Mouse (Mus musculus) heart, adult 2 months (tissue): ENCODE results near the gene Efr3b. TPM values are rescaled to one million over a fixed set of nuclear protein-coding genes. Genes with fewer than 3 reads are reported as not detected.
A peak's percentile ranks its signal among the peaks of the same experiment; 100 is the strongest.
"Not testable (repeated sequence)": the region's sequence is repeated elsewhere in the genome, so short reads cannot be mapped to it uniquely, and the experiment has no call there.

Experiments used
- DNase-seq, 2 experiments: peaks; one replicate each; pipeline ENCODE4 v3.0.0; 2021
- H3K27ac ChIP-seq: fragments of 200-600 bp; 2 replicates; pipeline ENCODE4 v1.8.1; 2022
- H3K27me3 ChIP-seq: fragments of 200-500 bp; 2 replicates; pipeline ENCODE4 v1.6.1; 2012; ENCODE audit warnings: mild to moderate bottlenecking, low read length, inconsistent platforms, mixed read lengths; ENCODE audit not compliant: control insufficient read depth, insufficient read depth
- H3K36me3 ChIP-seq: fragments of 200-500 bp; 2 replicates; pipeline ENCODE4 v1.6.1; 2012; ENCODE audit warnings: low read length, inconsistent platforms; ENCODE audit not compliant: control insufficient read depth, insufficient read depth
- H3K4me1 ChIP-seq: fragments of 200-500 bp; 2 replicates; pipeline ENCODE4 v1.6.1; 2011; ENCODE audit warnings: low read length; ENCODE audit not compliant: control insufficient read depth, insufficient read depth
- H3K4me3 ChIP-seq: fragments of 200-600 bp; 2 replicates; pipeline ENCODE4 v1.8.1; 2022
- H3K79me2 ChIP-seq: fragments of 200-500 bp; replicated peaks from 2 replicates; pipeline ENCODE4 v1.6.1; 2012; ENCODE audit warnings: mild to moderate bottlenecking, inconsistent platforms, low read length, moderate library complexity, mixed read lengths; ENCODE audit not compliant: control insufficient read depth, insufficient read depth
- H3K9ac ChIP-seq: fragments of 200-500 bp; 2 replicates; pipeline ENCODE4 v1.6.1; 2012; ENCODE audit warnings: low read depth, mild to moderate bottlenecking, control low read depth, inconsistent platforms, low read length, mixed read lengths
- CTCF ChIP-seq: fragments of 200-600 bp; IDR thresholded peaks from 2 replicates; pipeline ENCODE4 v1.8.1; 2022; ENCODE audit warnings: antibody characterized with exemption, mild to moderate bottlenecking, moderate library complexity
- EP300 ChIP-seq: fragments of 200-500 bp; IDR thresholded peaks from 2 replicates; pipeline ENCODE4 v1.6.1; 2011; ENCODE audit warnings: low read depth, low read length, control low read depth; ENCODE audit not compliant: insufficient read depth
- POLR2A ChIP-seq: fragments of 200-500 bp; IDR thresholded peaks from 2 replicates; pipeline ENCODE4 v1.6.1; 2011; ENCODE audit warnings: mild to moderate bottlenecking, low read depth, low read length, control low read depth; ENCODE audit not compliant: insufficient read depth
- WGBS: fragments of 180-500 bp; shearing (Covaris S2); methylation state at CpG from one replicate; pipeline ENCODE4 v1.1.7; 2018; 5-methylcytosine and 5-hydroxymethylcytosine counted together
- intact Hi-C: fragments of 180-260 bp; cut with DNase I; formaldehyde crosslinking; loops from one replicate; pipeline ENCODE4 v1.15.1; 2025
- polyA plus RNA-seq: library from polyadenylated mRNA; depleted of rRNA; stranded (reverse); fragments of >200 nt; gene quantifications from 2 replicates; pipeline ENCODE4 v1.2.3, GENCODE M21; 2012
- total RNA-seq, 2 experiments: library from RNA; stranded (reverse); gene quantifications; 2 replicates each; pipeline ENCODE4 v1.2.3; 2021

Gene Efr3b
- total and polyA plus RNA-seq, 3 experiments, result 5.3 to 9.9 (median 6.4) TPM

- 20% methylated on average over 22 of the region's 22 CpGs for WGBS
- H3K4me3 ChIP-seq, result no peak within 1 kb of the TSS
- intact Hi-C loops, result no loop called here
- peaks cover 2% of the 10 kb centered on the region; the same call in 1 of the 2 replicates for H3K27me3 ChIP-seq
- TF ChIP-seq CTCF (no peak), EP300 (no peak), POLR2A (no peak)
- no peak within 1 kb of the TSS for H3K27ac ChIP-seq
- no peak within 1 kb of the TSS for H3K9ac ChIP-seq
- no peak for DNase-seq
- no peaks in the 10 kb centered on the region for H3K36me3 ChIP-seq
- no peaks in the 10 kb centered on the region for H3K79me2 ChIP-seq
- H3K4me1 ChIP-seq, result peaks cover 2% of the 10 kb centered on the region
Observed at GRCm38 (mm10) chr12:3954651-3955050, 84.1 kb downstream of the Efr3b start, which contains the start of gene Pomc. TSS of gene Pomc (plus strand) at chr12:3954951.

- no peaks in the 10 kb centered on the region for H3K79me2 ChIP-seq
- H3K4me3 ChIP-seq, result no peak overlapping the region
- H3K4me1 ChIP-seq, result no peaks in the 10 kb centered on the region
- H3K36me3 ChIP-seq, result no peaks in the 10 kb centered on the region
- WGBS, result 69% methylated on average over 6 of the region's 6 CpGs
- no peak for DNase-seq
- TF ChIP-seq CTCF (no peak), POLR2A (no peak), EP300 (no peak)
- intact Hi-C loops, result no loop called here
- H3K9ac ChIP-seq, result no peak overlapping the region
- no peaks in the 10 kb centered on the region for H3K27me3 ChIP-seq
- no peak overlapping the region for H3K27ac ChIP-seq
Observed at GRCm38 (mm10) chr12:3947503-3947902, 91.2 kb downstream of the Efr3b start.

- TF ChIP-seq POLR2A, result no peak
- no peak for TF ChIP-seq CTCF
- TF ChIP-seq EP300, result no peak
- H3K27ac ChIP-seq, result no peak overlapping the region
- no peaks in the 10 kb centered on the region for H3K36me3 ChIP-seq
- H3K4me3 ChIP-seq, result no peak overlapping the region
- WGBS, result 72% methylated on average over 4 of the region's 4 CpGs
- no peak overlapping the region for H3K9ac ChIP-seq
- intact Hi-C loops, result no loop called here
- H3K79me2 ChIP-seq, result no peaks in the 10 kb centered on the region
- H3K27me3 ChIP-seq, result no peaks in the 10 kb centered on the region
- no peak for DNase-seq
- H3K4me1 ChIP-seq, result no peaks in the 10 kb centered on the region
Observed at GRCm38 (mm10) chr12:3944454-3945073, 94.2 kb downstream of the Efr3b start.

- no peak overlapping the region for H3K27ac ChIP-seq
- H3K36me3 ChIP-seq, result no peaks in the 10 kb centered on the region
- no peak for DNase-seq
- no peaks in the 10 kb centered on the region for H3K27me3 ChIP-seq
- no peak overlapping the region for H3K9ac ChIP-seq
- TF ChIP-seq CTCF (no peak), POLR2A (no peak)
- intact Hi-C loops, result no loop called here
- H3K79me2 ChIP-seq, result no peaks in the 10 kb centered on the region
- no peak overlapping the region for H3K4me3 ChIP-seq
- no peaks in the 10 kb centered on the region for H3K4me1 ChIP-seq
- WGBS, result 53% methylated on average over 11 of the region's 11 CpGs
Observed at GRCm38 (mm10) chr12:3942026-3942425, 96.7 kb downstream of the Efr3b start.

GRCm38 (mm10) chr12:3930090-3930865 lies 108.4 kb downstream of the Efr3b start:
- H3K4me3 ChIP-seq, intact Hi-C loops, H3K36me3 ChIP-seq, DNase-seq, H3K9ac ChIP-seq, H3K27me3 ChIP-seq, H3K27ac ChIP-seq, H3K79me2 ChIP-seq, H3K4me1 ChIP-seq: not testable (repeated sequence)
- WGBS, result 86% methylated on average over 37 of the region's 47 CpGs

- Histone ChIP-seq H3K4me3 (no peak overlapping the region), H3K36me3 (no peaks in the 10 kb centered on the region), H3K4me1 (no peaks in the 10 kb centered on the region), H3K27ac (no peak overlapping the region), H3K27me3 (no peaks in the 10 kb centered on the region), H3K9ac (no peak overlapping the region), H3K79me2 (no peaks in the 10 kb centered on the region)
- 49% methylated on average over 3 of the region's 3 CpGs for WGBS
- no peak for DNase-seq
- intact Hi-C loops, result loop anchor here (5.0 kb wide), 2 partner anchors 267 to 278 kb away; no protein-coding TSS in a partner anchor
- TF ChIP-seq POLR2A (no peak), EP300 (0 out of 2 replicates have a peak, but pooled peaks have one; percentile 41), CTCF (peak; percentile 68)
Observed at GRCm38 (mm10) chr12:3928841-3929240, 109.9 kb downstream of the Efr3b start.
